Mouse (Mus musculus) lung, postnatal 4 days (tissue): ENCODE results near the gene 5430427O19Rik.

Experiments used
- DNase-seq, 2 experiments: peaks; one replicate each; pipeline ENCODE4 v3.0.0; 2021

5430427O19Rik gene

DNA sequence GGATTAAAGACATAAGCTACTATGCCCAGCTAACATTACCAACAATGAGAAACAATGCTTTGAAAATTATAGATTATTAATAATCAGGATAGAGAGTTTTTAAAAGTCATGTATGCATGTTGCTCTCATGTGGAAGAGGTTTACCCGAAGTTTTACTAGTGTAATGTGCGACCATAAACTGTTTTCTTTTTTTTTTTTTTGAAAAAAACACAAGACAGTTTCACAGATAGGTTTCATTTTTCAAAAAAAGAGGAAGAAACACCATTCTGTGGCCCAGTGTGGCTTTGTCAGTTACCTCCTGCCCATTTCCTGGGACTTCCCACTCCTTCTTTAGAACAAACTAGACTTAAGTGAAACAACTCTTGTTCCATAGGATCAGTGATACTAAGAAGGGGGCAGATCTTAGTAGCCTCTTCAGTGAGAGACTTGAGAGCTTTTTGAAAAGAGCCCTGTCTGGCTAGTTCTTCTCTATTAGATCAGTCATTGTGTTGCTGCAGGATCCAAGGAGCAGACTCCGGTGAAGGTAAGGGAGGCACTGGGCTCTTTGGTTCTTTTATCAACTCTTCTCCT is at the start of gene 5430427O19Rik:
5430427O19Rik (plus strand) TSS at position 441 of the 570 bp plus-strand sequence.
- no peak for DNase-seq

DNA sequence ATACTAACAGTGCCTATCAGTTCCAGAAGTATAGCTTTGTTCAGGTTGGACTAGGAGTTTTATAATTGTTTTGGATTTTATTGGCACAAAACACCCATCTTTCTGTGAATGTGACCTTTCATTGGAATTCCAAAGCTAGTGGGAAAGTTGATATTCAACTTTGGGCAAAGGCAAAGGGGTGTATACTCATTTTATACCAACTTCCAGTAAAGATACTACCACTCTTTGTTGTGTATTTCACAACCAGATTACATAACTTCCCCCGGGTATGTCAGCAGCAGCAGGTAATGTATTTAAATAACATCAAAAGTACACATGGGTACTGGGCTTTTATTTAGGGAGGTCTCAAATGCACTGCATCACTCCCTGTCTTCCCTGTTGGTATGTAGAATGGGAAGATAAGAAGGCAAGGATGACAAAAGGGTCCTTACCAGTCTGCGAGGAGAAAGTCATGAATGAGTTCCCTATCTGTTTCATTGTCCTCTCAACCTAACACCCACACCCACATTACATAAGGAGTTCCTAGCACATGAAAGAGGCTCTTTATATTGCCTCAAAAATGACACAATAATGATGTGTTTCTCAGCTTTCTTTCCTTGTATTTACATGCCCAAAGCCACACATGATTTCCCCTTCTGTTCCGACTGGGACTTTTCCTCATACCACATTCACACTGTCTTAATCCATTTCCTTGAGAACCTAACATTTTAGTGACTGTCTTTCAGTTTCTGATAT is 42.3 kb upstream of the 5430427O19Rik start:
- DNase-seq = no peak

DNA sequence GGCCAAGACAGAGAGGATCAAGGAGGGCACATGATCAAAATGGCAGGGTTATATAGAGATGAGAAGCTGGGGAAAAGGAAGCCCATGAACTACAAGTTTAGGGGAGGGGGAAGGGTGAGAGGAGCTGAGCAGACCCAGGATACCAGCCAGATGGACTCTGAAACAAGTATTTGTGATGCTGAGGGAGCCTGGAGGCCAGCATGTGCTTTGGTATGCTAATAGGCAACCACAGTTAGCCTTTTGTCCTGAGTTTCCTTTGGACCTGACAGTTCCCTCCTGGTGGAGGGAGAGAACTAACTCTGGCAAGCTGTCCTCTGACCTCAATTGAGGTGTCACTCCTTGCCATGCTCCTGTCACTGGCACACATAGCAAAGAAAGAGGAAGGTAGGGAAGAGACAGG is 41.2 kb upstream of the 5430427O19Rik start:
- no peak for DNase-seq

DNA sequence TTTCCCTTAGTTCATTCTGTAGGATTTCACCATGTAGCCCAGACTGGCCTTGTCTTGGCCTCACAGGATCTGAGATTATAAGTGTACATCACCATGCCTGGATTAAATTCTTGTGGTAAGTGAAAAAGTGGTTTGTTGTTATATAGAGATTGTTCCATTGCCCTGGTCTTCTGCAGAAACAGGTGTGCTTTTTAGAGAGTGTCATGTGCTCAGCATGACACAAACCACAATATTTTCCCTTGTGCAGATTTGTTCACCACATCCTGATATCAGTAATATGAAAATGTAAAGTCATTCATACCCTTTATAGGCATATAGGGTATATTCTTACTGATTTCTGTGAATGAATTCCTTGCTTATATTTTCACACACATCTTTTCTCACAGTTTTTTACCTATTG is 31.0 kb upstream of the 5430427O19Rik start:
- DNase-seq = no peak

DNA sequence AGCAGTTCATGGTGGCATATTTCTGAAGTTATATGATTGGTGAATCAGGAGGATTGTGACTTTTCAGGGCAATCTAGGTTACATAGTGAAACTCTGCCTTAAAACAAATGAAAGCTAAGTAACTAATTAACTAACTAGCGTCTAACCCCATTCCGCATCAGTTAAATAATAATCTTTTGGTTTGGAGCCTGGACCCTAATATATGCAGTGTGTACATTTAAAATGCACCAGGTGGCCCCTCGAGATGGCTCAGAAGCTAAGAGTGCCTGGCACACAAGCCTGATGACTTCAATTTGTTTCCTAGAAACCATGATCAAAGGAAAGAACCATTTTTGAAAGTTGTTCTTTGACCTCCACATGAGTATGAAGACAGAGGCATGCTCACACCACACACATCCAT is 14.2 kb upstream of the 5430427O19Rik start:
- no peak for DNase-seq

DNA sequence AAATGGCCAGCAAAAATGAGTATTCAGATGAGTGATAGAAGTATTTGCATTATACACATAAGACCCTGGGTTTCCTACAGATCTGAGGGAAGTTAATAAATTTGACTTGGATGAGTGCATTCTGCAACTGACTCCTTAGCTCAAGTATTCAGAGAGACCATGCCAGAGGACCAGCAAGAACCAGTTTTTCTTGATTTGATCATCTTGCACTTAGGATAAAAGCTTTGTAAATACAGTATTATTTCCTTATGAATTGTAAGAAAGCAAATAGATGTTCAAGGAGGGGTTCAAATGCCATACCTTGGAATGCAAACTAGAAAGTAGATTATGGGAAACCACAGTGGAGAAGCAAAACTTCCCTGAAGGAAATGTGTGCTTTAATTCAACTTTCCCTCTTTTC is 13.0 kb upstream of the 5430427O19Rik start:
- no peak for DNase-seq

DNA sequence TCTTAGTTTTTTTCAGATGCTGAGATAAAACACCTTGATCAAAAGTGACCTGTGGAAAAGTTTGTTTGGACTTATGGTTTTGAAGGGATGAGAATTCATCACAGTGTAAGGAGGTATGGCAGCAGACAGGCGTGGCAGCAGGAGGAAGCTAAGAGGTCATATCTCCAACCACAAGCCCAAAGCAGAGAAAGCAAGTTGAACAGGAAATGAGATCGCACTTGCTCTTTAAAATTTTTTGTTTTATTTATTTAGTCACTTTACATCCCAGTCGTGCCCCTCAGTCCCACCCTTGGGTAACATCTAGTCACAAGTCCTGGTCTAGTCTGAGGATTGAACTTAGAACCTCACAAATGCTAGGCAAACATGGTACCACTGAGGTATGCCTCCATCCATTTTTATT is 2.1 kb upstream of the 5430427O19Rik start:
- no peak for DNase-seq

DNA sequence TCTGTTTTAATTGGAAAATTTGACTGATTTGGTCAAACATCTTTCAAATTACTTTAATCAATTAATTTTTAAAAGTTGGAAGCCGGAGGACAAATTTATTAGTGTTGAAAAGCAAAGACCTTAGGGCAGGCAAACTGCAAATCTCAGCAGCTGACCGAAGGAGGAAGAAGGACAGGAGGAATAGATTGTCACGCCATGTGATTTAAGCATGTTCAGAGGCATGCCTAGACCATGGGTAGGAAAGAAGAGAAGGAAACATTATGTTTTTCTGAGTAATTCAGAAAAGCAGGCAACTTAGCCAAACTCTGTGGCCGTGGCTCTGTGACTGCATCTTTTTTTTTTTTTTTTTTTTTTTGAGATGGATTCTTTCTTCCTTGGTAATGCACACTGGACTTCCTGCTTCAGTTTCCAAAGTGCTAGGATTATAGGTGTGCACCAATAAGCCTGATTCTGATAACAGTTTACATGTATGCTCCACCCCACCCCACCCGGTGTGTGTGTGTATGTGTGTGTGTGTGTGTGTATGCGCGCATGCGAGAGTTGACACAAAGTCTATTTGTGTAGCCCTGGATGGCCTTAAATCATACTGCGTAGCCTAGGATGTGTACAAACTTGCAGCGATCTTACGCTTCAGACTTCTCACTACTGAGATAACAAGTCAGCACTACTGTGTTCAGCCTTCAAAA is 1.4 kb downstream of the 5430427O19Rik start:
- DNase-seq = no peak

DNA sequence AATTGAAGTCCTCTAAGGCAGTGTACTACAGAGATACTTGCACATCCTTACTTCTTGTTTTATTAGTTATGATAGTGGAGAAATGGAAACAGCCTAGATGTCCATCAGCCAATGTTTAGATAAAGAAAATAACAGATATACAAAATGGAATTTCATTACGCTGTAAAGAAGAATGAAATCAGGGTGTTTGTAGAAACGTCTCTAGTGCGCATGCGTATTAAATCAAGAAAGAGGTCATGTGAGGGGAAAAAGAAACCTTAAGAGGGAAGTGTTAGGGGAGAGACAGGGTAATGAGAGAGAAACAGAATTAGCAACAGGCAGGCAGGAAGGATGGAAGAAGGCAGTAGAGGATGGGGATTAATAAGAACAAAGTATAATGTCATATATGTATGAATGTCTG is 4.2 kb downstream of the 5430427O19Rik start:
- no peak for DNase-seq

DNA sequence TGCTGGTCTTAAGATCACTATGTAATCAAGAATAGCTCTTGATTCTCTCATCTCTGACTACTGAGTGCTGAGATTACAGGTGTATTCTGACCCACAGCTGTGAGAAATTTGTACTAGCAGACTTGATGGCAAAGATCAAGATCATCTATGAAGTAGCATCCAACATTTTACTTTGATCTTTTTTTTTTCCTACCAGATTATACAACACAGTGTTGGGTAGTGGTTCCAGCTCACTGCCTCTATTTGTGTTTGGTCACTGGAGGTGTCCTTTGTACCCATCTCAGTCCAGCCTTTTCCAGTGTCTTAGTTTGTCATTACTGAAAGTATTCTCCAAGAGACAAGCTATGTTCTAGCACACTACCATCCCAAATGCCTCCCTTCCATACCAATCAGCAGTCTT is 5.8 kb downstream of the 5430427O19Rik start:
- DNase-seq = no peak

DNA sequence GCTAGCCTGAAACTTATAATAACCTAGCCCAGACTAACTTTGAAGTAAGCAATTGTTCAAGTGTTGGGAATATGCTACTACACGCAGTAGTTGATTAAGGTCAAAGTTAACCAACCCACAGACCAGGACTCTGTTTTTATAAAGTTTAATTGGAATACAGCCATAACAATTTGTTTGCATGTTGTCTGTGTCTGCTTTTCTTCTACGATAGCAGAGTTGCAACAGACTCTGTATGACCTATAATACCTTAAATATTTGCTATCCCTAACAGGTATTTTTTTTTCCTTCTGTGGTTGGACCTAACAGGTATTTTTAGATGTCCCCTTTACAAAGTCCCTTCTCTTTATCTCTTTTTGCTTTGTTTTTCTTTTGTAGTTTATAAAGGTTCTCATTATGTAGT is 7.6 kb downstream of the 5430427O19Rik start:
- no peak for DNase-seq

DNA sequence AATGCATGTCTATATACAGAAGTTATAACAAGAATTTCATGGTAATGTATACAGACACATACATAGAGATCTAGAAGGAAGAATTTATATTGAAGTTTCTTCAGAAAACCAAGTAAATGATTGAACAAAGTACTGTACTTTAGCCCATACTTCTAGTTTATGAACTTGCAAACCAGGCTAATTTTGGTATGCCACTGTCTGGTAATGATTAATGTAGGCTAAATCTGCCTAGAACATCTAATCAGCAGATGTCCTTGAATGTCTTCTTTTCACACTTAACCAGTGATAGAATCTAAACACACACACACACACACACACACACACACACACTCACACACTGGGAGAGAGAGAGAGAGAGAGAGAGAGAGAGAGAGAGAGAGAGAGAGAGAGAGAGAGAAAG is 8.1 kb downstream of the 5430427O19Rik start:
- no peak for DNase-seq

DNA sequence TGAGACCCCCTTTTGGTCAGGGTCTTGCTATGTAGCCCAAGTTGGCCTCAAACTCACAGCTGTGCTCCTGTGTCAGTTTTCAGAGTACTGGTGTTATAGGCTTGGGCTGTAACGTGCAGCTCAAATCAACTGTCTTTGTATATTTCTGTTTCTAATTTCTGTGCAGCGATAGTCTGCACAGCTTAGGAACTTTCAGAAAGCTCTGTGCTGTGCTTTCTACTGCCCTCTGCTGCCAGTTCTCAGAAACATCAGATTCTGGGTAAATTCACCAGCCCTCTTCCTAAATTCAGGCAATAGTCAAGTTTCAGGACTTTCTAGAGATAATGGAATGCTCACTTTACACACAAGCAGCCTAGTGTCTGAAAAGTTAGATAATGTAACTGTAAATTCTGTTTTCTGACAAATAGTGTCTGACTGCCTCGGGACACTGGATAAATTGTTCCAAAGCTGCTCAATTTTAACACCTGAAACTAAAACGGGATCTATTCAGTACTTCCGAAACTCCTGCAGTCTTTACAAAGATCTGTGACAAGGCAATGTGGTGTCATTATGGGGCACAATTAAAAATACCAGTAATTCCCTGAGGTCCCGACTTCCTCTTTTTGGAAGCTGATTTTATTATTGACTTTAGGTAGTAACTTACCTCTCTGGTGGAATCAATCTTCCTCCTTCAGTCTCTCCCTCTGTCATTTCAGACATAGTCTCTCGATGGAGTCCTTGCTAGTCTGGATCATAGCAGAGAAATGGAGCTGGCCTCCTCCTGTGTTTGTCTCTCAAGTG is 9.2 kb downstream of the 5430427O19Rik start:
- peak in 1 of 2 experiments; percentile 31 for DNase-seq

DNA sequence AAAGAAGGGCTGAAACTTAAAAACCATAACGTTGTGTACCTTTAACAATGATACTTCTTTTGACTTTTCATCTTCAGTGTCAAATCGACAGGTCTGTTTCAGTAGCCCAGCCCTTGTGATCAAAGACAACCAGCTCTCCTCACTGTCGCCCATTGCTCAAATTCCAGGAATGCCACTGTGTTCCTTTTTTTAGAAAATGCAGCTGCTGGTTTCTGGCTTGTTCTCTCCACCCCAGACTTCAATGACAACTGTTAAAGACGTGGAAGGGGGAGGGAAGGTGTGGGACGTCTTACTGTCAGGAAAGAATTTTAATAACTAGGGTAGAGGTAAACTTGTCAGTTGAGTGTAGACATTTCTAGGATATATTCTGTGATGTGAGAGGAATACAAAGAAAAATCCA is 16.5 kb downstream of the 5430427O19Rik start:
- no peak for DNase-seq

DNA sequence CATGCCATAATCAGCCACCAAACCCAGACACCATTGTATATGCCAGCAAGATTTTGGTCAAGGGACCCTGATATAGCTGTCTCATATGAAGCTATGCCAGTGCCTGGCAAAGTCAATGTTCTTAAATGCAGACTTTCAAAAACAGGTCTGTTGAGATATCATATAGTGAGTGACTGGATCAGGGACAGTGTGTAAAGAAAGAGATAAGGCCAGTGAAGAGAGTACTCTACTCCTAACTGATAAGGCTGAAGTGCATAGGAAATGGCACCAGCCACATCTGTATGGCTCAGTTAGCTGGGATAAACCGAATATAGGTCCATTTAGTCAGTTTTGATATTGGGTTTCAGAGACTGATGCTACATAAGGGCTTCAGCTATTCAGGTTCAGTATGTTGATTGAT is 31.0 kb downstream of the 5430427O19Rik start:
- DNase-seq = no peak

DNA sequence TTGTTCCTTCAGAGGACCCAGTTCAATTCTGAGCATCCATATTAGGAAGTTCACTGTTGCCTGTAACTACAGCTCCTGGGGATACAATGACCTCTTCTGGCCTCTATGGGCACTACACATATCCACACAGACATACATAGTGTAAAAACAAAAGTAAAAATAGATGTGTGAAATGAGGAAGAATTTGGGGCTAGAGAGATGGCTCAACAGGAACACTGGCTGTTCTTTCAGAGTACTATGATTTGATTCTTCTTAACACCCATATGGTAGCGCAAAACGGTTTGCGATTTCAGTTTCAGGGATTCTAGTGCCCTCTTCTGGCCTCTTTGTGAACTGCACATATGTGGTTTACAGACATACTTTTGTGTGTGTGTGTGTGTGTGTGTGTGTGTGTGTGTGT is 48.9 kb downstream of the 5430427O19Rik start:
- DNase-seq = peak in 1 of 2 experiments; percentile 33

DNA sequence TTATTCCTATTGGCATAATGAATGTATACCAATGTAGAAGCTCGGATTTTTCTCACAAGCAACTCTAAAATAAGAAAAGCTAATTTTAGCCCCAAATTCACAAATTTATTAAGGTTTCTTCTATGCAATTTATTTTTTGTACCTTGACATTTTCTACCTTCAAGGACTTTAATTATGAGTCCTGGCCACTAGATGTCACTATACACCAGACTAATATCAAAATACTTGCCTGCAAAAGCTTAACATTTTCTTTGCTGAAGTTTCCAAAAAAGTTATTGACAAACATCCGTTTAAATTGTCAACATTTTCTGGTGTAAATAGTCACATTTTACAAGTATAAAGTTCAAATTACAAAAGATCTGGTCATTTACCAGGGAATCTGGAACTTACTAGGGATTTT is 62.8 kb downstream of the 5430427O19Rik start:
- DNase-seq = no peak
